Mouse (Mus musculus): ENCODE measurements around the gene Ttc33.

DNA sequence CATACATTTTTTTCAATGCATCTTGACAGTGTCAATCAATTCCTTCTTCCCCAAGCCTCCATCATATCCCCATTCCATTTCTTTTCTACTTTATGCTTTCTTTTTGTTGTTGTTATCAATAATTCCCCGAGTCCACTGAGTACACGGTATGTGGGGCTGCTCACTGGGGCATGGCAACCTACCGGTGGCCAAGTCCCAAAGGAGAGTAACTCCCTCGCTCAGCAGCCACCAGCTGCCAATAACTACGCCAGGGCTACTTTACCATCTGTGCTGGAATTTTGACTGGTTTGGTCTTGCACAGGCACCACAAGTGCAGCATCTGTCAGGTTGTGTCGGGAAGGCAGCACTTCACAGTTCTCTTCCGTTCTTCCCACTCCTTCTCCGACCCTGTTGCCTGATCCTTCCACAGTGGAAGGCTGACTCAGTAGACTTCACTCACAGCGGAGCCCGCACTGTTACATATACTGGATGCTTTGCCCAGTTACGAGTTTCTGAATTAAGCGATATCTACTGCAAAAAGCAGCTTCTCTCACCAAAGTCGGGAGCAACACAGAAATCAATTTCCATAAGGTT is 76.9 kb downstream of the Ttc33 start:
- TF ChIP-seq CTCF (IDR thresholded peaks at IDR 0.05; ENCODE audit: low read depth, low read length): no peak
- TF ChIP-seq POLR2AphosphoS5 (IDR thresholded peaks at IDR 0.05; ENCODE audit: insufficient replicate concordance, low read depth, low read length): no peak
